Mouse (Mus musculus) cerebral cortex, adult 2 months (tissue): ENCODE results near the gene Ap1b1.

Source experiments
- WGBS: fragments of 180-500 bp; shearing (Covaris S2); methylation state at CpG from one replicate; pipeline ENCODE4 v1.1.7; 2018; 5-methylcytosine and 5-hydroxymethylcytosine counted together

The Ap1b1 gene

DNA sequence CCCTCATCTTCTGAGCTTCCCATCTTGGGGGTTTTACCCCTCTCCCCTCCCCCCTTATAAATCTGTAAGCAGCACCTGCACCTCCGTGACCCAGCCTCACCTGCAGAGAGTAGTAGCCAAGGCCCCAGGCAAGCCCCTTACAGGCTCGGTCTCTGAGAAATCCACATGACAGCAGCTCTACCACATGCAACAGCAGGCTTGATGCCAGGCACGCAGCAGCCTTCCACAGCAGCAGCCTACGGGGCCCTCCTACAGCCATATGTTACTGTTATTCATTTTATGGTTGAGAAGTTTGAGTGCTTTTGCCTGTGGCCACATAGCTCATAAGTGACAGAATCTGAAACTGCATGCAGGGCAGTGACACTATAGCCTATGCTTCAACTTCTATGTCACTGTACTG, 48.8 kb downstream of the Ap1b1 start:
- 51% methylated on average over 4 of the region's 4 CpGs for WGBS

GRCm38 (mm10) chr11:5037146-5037854, 50.7 kb downstream of the Ap1b1 start:
- WGBS = 79% methylated on average over 8 of the region's 8 CpGs

- 88% methylated on average over 5 of the region's 5 CpGs for WGBS
Observed at GRCm38 (mm10) chr11:5040585-5040984, 54.0 kb downstream of the Ap1b1 start.

GRCm38 (mm10) chr11:5041144-5041780, 54.6 kb downstream of the Ap1b1 start:
- WGBS = 39% methylated on average over 18 of the region's 18 CpGs

DNA sequence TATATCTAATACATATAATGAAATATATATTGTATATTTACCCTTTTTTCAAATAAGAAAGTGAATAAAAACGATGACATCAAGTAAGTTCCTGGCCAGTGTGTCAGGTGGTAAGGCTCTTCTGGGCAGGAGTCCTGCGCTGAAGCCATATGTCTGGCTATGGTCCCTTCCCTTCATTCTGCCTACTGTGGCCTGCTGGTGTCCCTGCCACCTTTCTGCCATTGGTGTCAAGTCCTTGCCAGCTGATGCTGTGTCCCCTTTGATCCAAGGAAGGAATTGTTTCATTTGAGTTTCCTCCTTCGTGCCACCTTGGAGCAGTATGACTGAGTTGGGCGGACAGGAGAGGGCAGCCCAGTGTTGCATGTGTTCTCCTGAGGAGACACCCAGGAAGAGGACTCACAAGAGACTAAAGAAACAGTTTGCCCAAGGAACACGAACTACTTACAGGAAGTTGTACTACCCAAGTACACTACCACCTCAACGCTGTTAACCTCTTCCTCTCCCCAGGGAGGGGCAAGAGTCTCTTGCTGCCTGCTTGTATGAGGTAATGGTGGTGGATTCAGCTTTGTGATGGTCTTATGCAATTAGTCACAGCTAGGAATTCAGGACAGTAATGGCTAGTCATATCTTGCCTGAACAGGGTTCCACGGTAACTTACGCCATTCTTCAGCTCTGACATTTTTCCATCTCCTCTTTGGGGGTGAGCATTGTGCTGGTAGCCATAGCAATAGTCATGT, 56.2 kb downstream of the Ap1b1 start:
- WGBS = 72% methylated on average over 8 of the region's 8 CpGs

GRCm38 (mm10) chr11:5046321-5046926, 59.8 kb downstream of the Ap1b1 start:
- WGBS = 30% methylated on average over 12 of the region's 12 CpGs

GRCm38 (mm10) chr11:5051629-5052028, 65.0 kb downstream of the Ap1b1 start:
- WGBS = 65% methylated on average over 10 of the region's 10 CpGs

DNA sequence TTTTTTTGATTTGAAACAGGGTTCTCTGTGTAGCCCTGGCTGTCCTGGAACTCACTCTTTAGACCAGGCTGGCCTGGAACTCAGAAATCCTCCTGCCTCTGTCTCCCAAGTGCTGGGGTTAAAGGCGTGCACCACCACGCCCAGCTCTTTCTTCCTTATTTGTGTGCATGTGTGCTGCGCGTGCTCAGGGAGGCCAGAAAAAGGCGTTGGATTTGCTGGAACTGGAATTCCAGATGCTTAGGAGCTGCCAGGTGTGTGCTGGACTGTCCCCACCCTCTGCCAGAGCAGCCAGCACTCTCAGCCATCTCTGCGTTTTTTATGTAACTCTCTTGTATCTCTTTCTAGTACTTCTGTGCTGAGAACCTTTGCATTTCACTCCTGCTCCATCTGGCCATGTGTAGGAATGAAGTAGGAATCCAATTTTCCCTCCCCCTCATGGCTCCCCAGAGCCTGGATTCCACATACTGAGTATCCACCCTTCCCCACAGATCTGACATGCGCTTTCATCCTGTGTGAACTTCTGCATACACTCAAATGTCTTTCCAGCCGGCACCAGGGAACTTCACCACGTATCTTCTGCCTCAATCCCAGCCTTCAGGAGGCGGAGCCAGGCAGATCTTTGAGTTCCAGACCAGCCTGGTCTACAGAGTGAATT, 65.7 kb downstream of the Ap1b1 start:
- 56% methylated on average over 10 of the region's 10 CpGs for WGBS

DNA sequence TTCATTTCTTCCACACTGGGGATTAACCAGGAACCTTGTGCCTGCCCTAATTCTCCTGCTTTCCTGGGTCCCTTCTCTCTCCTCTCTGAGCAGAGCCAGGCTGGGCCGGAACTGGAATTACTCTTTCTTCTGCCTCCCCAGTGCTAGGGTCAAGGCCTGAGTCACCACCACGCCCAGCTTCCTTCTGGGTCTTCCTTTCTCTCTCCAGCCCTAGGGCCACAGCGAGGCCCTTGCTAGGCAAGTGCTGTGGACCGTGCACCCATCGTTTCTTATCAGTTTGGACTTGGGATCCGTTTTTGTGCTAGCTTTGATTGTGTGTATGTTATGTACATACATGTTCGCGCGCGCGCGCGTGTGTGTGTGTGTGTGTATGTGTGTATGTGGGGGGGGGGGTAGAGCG, 67.5 kb downstream of the Ap1b1 start:
- WGBS = 89% methylated on average over 14 of the region's 14 CpGs

GRCm38 (mm10) chr11:5054874-5055273, 68.2 kb downstream of the Ap1b1 start:
- 71% methylated on average over 6 of the region's 6 CpGs for WGBS

DNA sequence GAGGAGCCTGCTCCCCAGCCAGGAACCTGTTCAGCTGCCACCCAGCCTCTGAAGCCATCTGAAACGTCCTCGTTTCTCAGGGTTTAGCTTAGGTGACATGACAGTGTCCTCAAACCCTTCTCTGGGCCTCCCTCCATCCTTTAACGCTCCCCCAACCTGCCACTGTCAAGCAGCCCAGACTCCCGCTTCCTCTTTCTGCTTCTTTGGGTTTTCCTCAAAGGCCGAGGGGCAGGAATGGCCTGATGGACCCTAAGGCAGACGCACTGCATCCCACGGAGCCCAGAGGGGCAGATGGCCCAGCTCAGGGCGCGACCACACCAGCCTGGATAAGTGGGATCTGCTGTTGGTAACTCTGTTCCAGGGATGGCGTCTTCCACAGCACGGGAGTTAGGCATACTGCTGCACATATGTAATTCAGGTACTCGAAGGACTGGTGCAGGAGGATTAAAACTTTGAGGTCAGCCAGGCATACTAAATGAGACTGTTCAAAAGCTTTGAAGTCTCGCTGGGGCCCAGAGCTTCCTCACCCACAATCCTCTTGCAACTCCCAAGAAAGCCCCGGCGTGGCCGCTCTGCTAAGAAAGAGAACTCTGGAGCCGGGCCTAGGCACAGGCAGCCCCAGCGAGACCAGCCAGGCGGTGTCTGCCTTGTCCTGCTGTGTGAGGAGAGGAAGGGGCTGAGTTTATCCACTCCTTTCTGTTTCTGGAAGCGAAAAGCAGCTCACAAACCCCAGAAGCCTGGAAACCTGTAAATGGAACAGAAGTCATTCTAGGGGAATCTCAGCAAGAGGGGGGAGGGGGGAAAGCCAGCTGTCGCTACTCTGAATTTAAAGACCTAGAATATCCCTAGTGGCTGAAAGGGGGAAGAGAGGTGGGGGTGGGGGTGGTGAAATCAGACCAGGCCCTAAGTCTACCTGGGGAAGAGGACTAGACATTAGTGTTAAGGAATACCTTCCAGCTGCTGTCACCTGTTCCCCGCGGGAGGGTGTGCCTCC, 69.6 kb downstream of the Ap1b1 start:
- WGBS = 47% methylated on average over 23 of the region's 23 CpGs

DNA sequence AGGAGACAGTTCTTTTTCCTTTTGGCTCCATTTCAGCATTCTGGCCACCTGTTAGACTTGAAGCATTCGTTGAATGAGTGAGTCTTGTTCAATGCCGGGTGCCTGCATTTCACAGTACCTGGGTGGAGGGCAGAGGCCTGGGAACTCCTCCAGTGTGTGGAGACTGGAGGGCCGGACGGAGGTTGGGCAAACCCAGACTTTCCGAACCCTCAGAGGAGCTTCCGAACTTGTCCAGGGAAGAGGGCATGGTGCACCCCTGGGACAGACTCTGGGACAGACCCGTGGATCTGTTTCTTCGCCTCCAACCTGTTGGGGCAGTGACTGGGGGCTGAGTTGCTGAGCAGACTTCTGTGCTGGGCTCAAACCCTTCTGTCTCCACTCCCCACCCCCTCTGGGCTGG, 70.4 kb downstream of the Ap1b1 start:
- WGBS = 60% methylated on average over 8 of the region's 8 CpGs

DNA sequence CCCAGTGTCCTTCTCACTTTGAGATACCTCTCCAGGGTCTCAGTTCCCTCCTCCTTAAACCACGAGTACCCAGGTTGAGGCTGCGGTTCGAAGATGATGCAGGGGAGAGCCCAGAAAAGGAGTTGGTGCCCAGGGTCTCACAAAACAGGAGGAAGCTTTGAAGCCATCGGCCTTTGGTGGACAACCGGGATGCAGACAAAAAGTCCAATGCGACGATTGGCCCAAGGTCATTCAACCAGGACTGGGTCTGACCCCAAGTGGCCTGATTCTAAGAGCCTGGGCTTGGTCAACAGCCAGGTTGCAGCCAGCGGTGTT, 70.9 kb downstream of the Ap1b1 start:
- 28% methylated on average over 8 of the region's 8 CpGs for WGBS

DNA sequence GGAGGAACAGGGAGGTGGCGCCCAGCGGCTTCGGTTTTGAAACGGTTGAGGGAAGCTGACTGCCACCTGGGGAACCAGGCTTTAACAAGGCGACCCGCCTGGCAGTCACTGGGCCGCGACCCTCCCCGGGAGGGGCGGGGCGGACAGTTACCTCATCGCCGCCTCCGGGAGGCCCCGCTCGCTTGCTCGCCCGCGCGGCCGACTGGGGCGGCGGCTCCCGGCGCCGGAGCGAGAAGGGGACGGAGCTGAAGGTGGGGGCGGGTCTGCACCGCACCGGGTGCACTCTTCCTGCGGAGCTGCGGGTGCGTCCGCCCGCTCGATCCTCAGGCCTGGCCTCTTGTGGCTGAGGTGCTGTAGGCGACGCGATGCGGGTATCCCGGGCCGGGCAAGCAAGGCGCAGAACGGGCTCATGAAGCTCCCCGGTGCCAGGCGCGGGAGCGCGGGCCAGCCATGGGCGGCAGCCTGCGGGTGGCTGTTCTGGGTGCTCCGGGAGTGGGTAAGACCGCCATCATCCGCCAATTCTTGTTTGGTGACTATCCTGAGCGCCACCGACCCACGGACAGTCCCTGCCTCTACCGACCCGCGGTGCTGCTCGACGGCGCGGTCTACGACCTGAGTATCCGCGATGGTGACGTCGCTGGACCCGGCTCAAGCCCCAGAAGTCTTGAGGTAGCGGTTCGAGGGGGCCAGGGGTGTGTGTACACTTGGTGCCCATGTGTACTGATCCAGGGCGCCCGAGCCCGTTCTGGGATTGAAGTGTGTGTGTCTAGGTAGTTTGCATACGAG, 71.4 kb downstream of the Ap1b1 start, which contains the start of gene Rasl10a:
Gene Rasl10a, plus strand, starts transcription at position 273 of the 786 bp plus-strand sequence.
- WGBS = 1% methylated on average over 77 of the region's 77 CpGs

GRCm38 (mm10) chr11:5058783-5059182, 72.2 kb downstream of the Ap1b1 start:
- 23% methylated on average over 9 of the region's 9 CpGs for WGBS

GRCm38 (mm10) chr11:5059230-5059629, 72.6 kb downstream of the Ap1b1 start:
- WGBS = 23% methylated on average over 14 of the region's 14 CpGs

GRCm38 (mm10) chr11:5059704-5060156, 73.1 kb downstream of the Ap1b1 start:
- WGBS = 10% methylated on average over 27 of the region's 27 CpGs

DNA sequence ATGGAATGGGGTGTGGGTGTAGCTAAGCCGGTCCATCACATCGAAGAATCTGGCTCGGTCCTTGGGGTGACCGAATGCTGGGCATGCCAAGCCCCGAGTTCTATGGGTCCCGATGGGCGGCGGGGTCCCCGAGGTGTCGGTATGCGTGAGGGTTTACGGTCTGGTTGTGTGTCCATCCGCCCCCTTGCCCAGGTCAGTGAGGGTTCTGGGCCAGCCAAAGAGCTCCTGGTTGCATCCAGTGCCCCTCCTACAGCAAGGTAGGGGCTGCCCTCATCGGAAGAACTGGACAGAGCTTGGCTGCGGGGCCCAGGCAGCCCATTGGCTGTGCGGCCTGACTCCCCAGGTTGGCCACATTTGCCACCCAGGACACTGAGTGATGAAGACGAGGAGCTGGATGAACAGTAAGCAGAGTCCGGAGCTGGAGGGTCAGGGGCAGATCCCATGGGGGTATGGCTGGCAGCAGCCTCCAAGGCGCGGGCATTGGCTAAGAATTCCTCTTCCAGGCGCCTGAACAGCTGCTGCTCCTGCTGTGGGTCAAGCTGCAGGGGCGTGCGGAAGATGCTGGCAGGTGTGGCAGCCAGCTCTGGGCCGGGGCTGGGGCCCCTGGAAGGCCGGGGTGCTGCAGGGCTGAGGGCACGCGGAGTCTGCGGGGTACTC, 74.3 kb downstream of the Ap1b1 start:
- WGBS = 65% methylated on average over 28 of the region's 28 CpGs

DNA sequence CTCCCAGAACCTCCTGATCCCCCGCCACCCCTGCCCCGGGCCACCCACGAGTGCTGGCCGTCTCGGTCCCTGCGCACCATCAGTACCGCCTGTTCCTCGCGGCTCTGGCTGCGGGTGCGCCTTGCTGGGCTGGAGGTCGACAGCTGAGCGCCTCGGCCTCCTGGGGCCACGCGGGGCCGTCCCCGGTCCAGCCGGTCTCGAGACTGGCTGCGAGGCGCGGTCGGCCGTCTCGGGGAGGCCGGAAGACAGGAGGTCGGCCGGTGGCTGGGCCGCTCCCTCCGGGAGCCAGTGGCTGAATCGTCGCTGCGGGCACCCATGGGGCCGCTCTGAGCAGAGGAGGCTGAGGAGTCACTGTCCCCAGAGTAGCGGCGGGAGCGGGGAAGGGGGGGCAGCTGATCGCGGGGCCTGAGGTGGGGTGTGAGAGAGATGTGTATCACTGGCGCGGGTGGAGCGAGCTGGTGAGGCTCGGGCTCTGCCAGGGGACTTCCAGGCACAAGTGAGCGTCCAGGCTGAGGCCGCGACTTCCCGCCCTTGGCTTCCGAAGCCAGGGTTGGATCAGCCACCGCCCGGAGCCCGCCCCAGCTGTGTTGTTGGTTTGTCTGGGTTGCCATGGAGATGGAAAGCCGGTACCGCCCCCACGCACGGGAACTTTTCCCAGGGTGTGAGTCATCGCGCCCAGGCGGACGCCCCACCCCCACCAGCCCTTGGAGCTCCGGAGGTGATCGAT, 75.0 kb downstream of the Ap1b1 start:
- 9% methylated on average over 62 of the region's 62 CpGs for WGBS
